In the genomic region with DNA sequence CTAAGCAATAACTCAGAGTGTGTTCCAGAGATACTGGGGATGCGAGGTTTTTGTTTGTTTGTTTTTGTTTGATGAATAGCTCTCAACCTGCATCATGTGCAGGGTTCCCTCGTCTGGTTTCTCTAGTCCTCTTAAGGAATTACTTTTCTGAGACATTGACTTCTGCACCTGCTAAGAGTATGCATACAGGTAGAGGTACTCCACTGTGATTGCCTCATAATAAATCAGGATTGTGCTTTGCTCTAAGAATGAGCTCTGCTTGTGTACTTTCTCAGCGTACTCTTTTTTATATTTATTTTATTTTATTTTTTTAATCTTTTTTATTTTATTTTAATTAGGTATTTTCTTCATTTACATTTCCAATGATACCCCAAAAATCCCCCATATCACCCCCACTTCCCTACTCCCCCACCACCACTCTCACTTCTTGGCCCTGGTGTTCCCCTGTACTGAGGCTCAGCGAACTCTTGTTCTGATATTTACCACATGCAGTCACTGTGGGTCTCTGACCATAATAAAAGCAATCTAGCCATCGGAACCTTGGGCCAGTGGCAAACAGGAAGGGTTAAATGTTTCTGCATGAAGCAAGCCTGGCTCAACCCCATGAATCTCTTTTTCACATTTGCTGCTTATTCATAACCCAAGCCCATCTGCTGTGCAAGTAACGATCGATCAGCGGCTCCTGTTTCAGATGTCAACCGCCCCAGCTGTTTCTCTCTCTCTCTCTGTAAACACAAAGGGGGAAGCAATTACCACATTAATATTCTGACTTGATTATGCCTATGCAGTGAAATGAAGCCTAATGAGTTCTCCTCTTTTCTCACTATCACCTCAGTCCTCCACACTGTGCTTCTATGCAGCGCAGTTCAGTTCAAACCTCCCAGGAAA, we compare ENCODE assay signal across 14 mouse cellular contexts.
DNase-seq lines count a peak whose midpoint lies in the region; ATAC-seq lines count a peak whose summit lies in the region.
"Had no signal": no experiment of that assay in that cellular context is flagged by ENCODE, and none has a peak within 500 bp of the region (broad histone marks: within the 10 kb centered on the region; RNA-seq: fewer than 3 reads in every experiment).

No protein-coding gene starts in this region.

- H3K9ac ChIP-seq in embryonic facial prominence, embryonic 14.5 days (ENCODE audit: low read depth, low read length) = no peak overlapping the region
- no peak overlapping the region for H3K9ac ChIP-seq in hindbrain, embryonic 14.5 days
- H3K9ac ChIP-seq in midbrain, embryonic 16.5 days (ENCODE audit: low read depth, low read length) = no peak overlapping the region
- H3K9ac ChIP-seq: heart, embryonic 12.5 days; liver, embryonic 14.5 days had no signal

- H3K4me1 ChIP-seq in embryonic facial prominence, embryonic 14.5 days (ENCODE audit: control insufficient read depth, insufficient read depth, low read length) = no peaks in the 10 kb centered on the region
- H3K4me1 ChIP-seq in hindbrain, embryonic 14.5 days (replicated peaks; ENCODE audit: control insufficient read depth, insufficient read depth, low read length) = 0 out of 2 replicates have a peak, but pooled peaks cover 8% of the 10 kb centered on the region
- no peaks in the 10 kb centered on the region for H3K4me1 ChIP-seq in midbrain, embryonic 16.5 days (ENCODE audit: control insufficient read depth, insufficient read depth, low read length)
- no peaks in the 10 kb centered on the region for H3K4me1 ChIP-seq in heart, embryonic 10.5 days

- DNase-seq in layer of hippocampus, adult 11-12 months (ENCODE audit: low spot score) = peak; percentile 12
- DNase-seq in layer of hippocampus, adult 9-10 months (ENCODE audit: low spot score) = no peak
- DNase-seq in embryonic facial prominence, embryonic 14.5 days (ENCODE audit: low spot score) = peak; percentile 44
- DNase-seq in hindbrain, embryonic 14.5 days (ENCODE audit: low spot score) = peak; percentile 48
- no peak for DNase-seq in gastrocnemius, postnatal 4 days (ENCODE audit: low spot score in 2 of 2)
- no peak for DNase-seq in heart, embryonic 10.5 days (ENCODE audit: low spot score)
- no peak for DNase-seq in adrenal gland, adult (ENCODE audit: inconsistent age in 2 of 2, low spot score in 1 of 2)
- DNase-seq: B cell, adult 2 months; kidney, adult 18-20 months; thymus, postnatal 36 days had no signal

- ATAC-seq in embryonic facial prominence, embryonic 14.5 days (ENCODE audit: low read depth) = peak; percentile 77
- ATAC-seq in hindbrain, embryonic 14.5 days (ENCODE audit: low FRiP score) = peak; percentile 92
- ATAC-seq in midbrain, embryonic 16.5 days = peak; percentile 45; the same call in 1 of the 2 replicates
- ATAC-seq: activated CD4-positive, CD25-positive, alpha-beta regulatory T cell, adult 4 months had no signal

- H3K27me3 ChIP-seq in embryonic facial prominence, embryonic 14.5 days (replicated peaks; ENCODE audit: control insufficient read depth, insufficient read depth, low read length) = no peaks in the 10 kb centered on the region
- H3K27me3 ChIP-seq in hindbrain, embryonic 14.5 days (ENCODE audit: control insufficient read depth, insufficient read depth, low read length) = no peaks in the 10 kb centered on the region
- no peaks in the 10 kb centered on the region for H3K27me3 ChIP-seq in midbrain, embryonic 16.5 days (ENCODE audit: control insufficient read depth, insufficient read depth, low read depth, low read length)
- H3K27me3 ChIP-seq in heart, embryonic 10.5 days (ENCODE audit: insufficient read depth, poor library complexity, severe bottlenecking) = no peaks in the 10 kb centered on the region
- H3K27me3 ChIP-seq: heart, embryonic 12.5 days had no signal

- no peak overlapping the region for H3K4me3 ChIP-seq in embryonic facial prominence, embryonic 14.5 days (ENCODE audit: low read depth, low read length)
- no peak overlapping the region for H3K4me3 ChIP-seq in hindbrain, embryonic 14.5 days (replicated peaks; ENCODE audit: low read length)
- no peak overlapping the region for H3K4me3 ChIP-seq in midbrain, embryonic 16.5 days (ENCODE audit: low read depth, low read length)
- H3K4me3 ChIP-seq in heart, embryonic 10.5 days = no peak overlapping the region
- H3K4me3 ChIP-seq: heart, embryonic 12.5 days had no signal

- H3K9me3 ChIP-seq in embryonic facial prominence, embryonic 14.5 days (ENCODE audit: control insufficient read depth, low read length) = no peaks in the 10 kb centered on the region
- no peaks in the 10 kb centered on the region for H3K9me3 ChIP-seq in hindbrain, embryonic 14.5 days (ENCODE audit: control insufficient read depth, low read length)
- no peaks in the 10 kb centered on the region for H3K9me3 ChIP-seq in midbrain, embryonic 16.5 days (replicated peaks; ENCODE audit: control insufficient read depth, low read length, poor library complexity, severe bottlenecking)
- no peaks in the 10 kb centered on the region for H3K9me3 ChIP-seq in heart, embryonic 10.5 days
- H3K9me3 ChIP-seq: heart, embryonic 12.5 days had no signal

- no peak overlapping the region for H3K4me2 ChIP-seq in embryonic facial prominence, embryonic 14.5 days (ENCODE audit: low read depth, low read length)
- peak overlapping the region; percentile 18 for H3K4me2 ChIP-seq in hindbrain, embryonic 14.5 days (replicated peaks)
- H3K4me2 ChIP-seq in midbrain, embryonic 16.5 days (ENCODE audit: low read length) = peak overlapping the region; percentile 21; the same call in 1 of the 2 replicates
- H3K4me2 ChIP-seq: heart, embryonic 12.5 days had no signal

- no peaks in the 10 kb centered on the region for H3K36me3 ChIP-seq in embryonic facial prominence, embryonic 14.5 days (ENCODE audit: control insufficient read depth, insufficient read depth, low read length)
- no peaks in the 10 kb centered on the region for H3K36me3 ChIP-seq in hindbrain, embryonic 14.5 days (replicated peaks; ENCODE audit: control insufficient read depth, insufficient read depth)
- H3K36me3 ChIP-seq in midbrain, embryonic 16.5 days (ENCODE audit: control insufficient read depth, insufficient read depth, low read length) = no peaks in the 10 kb centered on the region
- H3K36me3 ChIP-seq in heart, embryonic 10.5 days = no peaks in the 10 kb centered on the region
- H3K36me3 ChIP-seq: heart, embryonic 12.5 days had no signal

- 62% methylated on average over 10 of the region's 10 CpGs for WGBS in embryonic facial prominence, embryonic 14.5 days
- WGBS in hindbrain, embryonic 14.5 days = 45% methylated on average over 10 of the region's 10 CpGs
- 57% methylated on average over 10 of the region's 10 CpGs for WGBS in midbrain, embryonic 16.5 days
- 80% methylated on average over 10 of the region's 10 CpGs for WGBS in heart, embryonic 10.5 days

- no peak overlapping the region for H3K27ac ChIP-seq in embryonic facial prominence, embryonic 14.5 days (replicated peaks; ENCODE audit: low read depth, low read length)
- peak overlapping the region; percentile 60 for H3K27ac ChIP-seq in hindbrain, embryonic 14.5 days
- no peak overlapping the region for H3K27ac ChIP-seq in midbrain, embryonic 16.5 days (ENCODE audit: low read length)
- H3K27ac ChIP-seq in heart, embryonic 10.5 days = no peak overlapping the region
- H3K27ac ChIP-seq: liver, embryonic 14.5 days had no signal

Comparison
In these comparisons a context has a peak if more than half of its experiments do, and no peak if none do; other contexts are left out.
1. DNase-seq: peak in layer of hippocampus, adult 11-12 months (single experiment), embryonic facial prominence, embryonic 14.5 days (single experiment) and hindbrain, embryonic 14.5 days (single experiment); none in layer of hippocampus, adult 9-10 months (single experiment), gastrocnemius, postnatal 4 days (0 of 2), heart, embryonic 10.5 days (single experiment) and adrenal gland, adult (0 of 2).
2. Peak in every context shown above with its lines, with median percentiles within 50 percentile points of each other: ATAC-seq.